ENCODE assay signal across 7 mouse cellular contexts in genomic region chr1:79608856-79609255, GRCm38 (mm10).
DNase-seq lines count a peak whose midpoint lies in the region; ATAC-seq and TF ChIP-seq lines count a peak whose summit lies in the region.
"Not testable (repeated sequence)": the region's sequence is repeated elsewhere in the genome, so short reads cannot be mapped to it uniquely, and the experiment has no call there.

No protein-coding gene starts in this region.

- TF ChIP-seq POLR2A in brain, embryonic 14.5 days (IDR thresholded peaks at IDR 0.05; ENCODE audit: borderline replicate concordance, extremely low read depth, insufficient read depth, insufficient read length, poor library complexity, severe bottlenecking), result not testable (repeated sequence)

- not testable (repeated sequence) for H3K9ac ChIP-seq in embryonic facial prominence, embryonic 11.5 days (replicated peaks; ENCODE audit: low read length); forebrain, embryonic 14.5 days (ENCODE audit: low read length); hindbrain, embryonic 11.5 days (ENCODE audit: low read depth, low read length); midbrain, embryonic 14.5 days (replicated peaks; ENCODE audit: low read length)

- not testable (repeated sequence) for TF ChIP-seq CTCF in brain, embryonic 14.5 days (IDR thresholded peaks at IDR 0.05; ENCODE audit: borderline replicate concordance, extremely low read depth, insufficient read depth, insufficient read length)

- DNase-seq in MN1 (ENCODE audit: low spot score), result peak; percentile 39
- peak; percentile 76 for DNase-seq in brain, embryonic 14.5 days (ENCODE audit: low read depth)
- DNase-seq in embryonic facial prominence, embryonic 11.5 days (ENCODE audit: low spot score), result peak; percentile 25
- peak; percentile 65 for DNase-seq in forebrain, embryonic 14.5 days (ENCODE audit: low spot score)
- DNase-seq in hindbrain, embryonic 11.5 days (ENCODE audit: low spot score), result peak; percentile 15
- DNase-seq in left cerebral cortex, postnatal 4 days, result peak; percentile 4
- peak; percentile 72 for DNase-seq in midbrain, embryonic 14.5 days

- ATAC-seq in embryonic facial prominence, embryonic 11.5 days (replicated peaks; ENCODE audit: insufficient number of reproducible peaks, low FRiP score, low TSS enrichment, low read depth); hindbrain, embryonic 11.5 days (ENCODE audit: low FRiP score); midbrain, embryonic 14.5 days (ENCODE audit: low FRiP score, low TSS enrichment): not testable (repeated sequence)
- peak; percentile 26; the same call in 1 of the 2 replicates for ATAC-seq in forebrain, embryonic 14.5 days

- H3K4me1 ChIP-seq in embryonic facial prominence, embryonic 11.5 days (ENCODE audit: control insufficient read depth, insufficient read depth, low read length); forebrain, embryonic 14.5 days (ENCODE audit: control insufficient read depth, insufficient read depth, low read length); hindbrain, embryonic 11.5 days (replicated peaks; ENCODE audit: control insufficient read depth, insufficient read depth, low read length); midbrain, embryonic 14.5 days (ENCODE audit: control insufficient read depth, insufficient read depth, low read length): not testable (repeated sequence)

- H3K27ac ChIP-seq in embryonic facial prominence, embryonic 11.5 days (replicated peaks; ENCODE audit: low read depth, low read length); forebrain, embryonic 14.5 days (ENCODE audit: low read depth, low read length); hindbrain, embryonic 11.5 days (ENCODE audit: low read depth, low read length); midbrain, embryonic 14.5 days (replicated peaks; ENCODE audit: low read depth, low read length): not testable (repeated sequence)

- not testable (repeated sequence) for H3K27me3 ChIP-seq in embryonic facial prominence, embryonic 11.5 days (ENCODE audit: control insufficient read depth, insufficient read depth, low read length); forebrain, embryonic 14.5 days (replicated peaks; ENCODE audit: control insufficient read depth, insufficient read depth, low read length); hindbrain, embryonic 11.5 days (ENCODE audit: control insufficient read depth, insufficient read depth, low read length); midbrain, embryonic 14.5 days (ENCODE audit: control insufficient read depth, insufficient read depth, low read length)

- intact Hi-C loops in left cerebral cortex, postnatal 4 days (cut with DNase I), result not testable (repeated sequence)

- not testable (repeated sequence) for H3K36me3 ChIP-seq in embryonic facial prominence, embryonic 11.5 days (replicated peaks; ENCODE audit: control insufficient read depth, insufficient read depth, low read depth, low read length); forebrain, embryonic 14.5 days (ENCODE audit: control insufficient read depth, insufficient read depth, low read length); hindbrain, embryonic 11.5 days (ENCODE audit: control insufficient read depth, insufficient read depth, low read length); midbrain, embryonic 14.5 days (ENCODE audit: control insufficient read depth, insufficient read depth, low read length)

- H3K4me3 ChIP-seq in embryonic facial prominence, embryonic 11.5 days (ENCODE audit: low read depth, low read length); forebrain, embryonic 14.5 days (ENCODE audit: low read depth, low read length); hindbrain, embryonic 11.5 days (ENCODE audit: low read depth, low read length); midbrain, embryonic 14.5 days (replicated peaks; ENCODE audit: low read depth, low read length): not testable (repeated sequence)

- H3K9me3 ChIP-seq in embryonic facial prominence, embryonic 11.5 days (replicated peaks; ENCODE audit: control insufficient read depth, low read length); forebrain, embryonic 14.5 days (replicated peaks; ENCODE audit: control insufficient read depth, low read length); hindbrain, embryonic 11.5 days (ENCODE audit: control insufficient read depth, low read length); midbrain, embryonic 14.5 days (ENCODE audit: control insufficient read depth, low read length): not testable (repeated sequence)

- H3K4me2 ChIP-seq in embryonic facial prominence, embryonic 11.5 days (ENCODE audit: low read depth, low read length); forebrain, embryonic 14.5 days (ENCODE audit: low read length); hindbrain, embryonic 11.5 days (replicated peaks; ENCODE audit: low read depth, low read length); midbrain, embryonic 14.5 days (ENCODE audit: low read length): not testable (repeated sequence)

- WGBS in embryonic facial prominence, embryonic 11.5 days, result 76% methylated on average over 5 of the region's 5 CpGs
- 11% methylated on average over 5 of the region's 5 CpGs for WGBS in forebrain, embryonic 14.5 days
- WGBS in hindbrain, embryonic 11.5 days, result 81% methylated on average over 5 of the region's 5 CpGs
- 45% methylated on average over 5 of the region's 5 CpGs for WGBS in midbrain, embryonic 14.5 days

Comparison
In these comparisons a context has a peak if more than half of its experiments do, and no peak if none do; other contexts are left out.
1. DNase-seq: peak in every context shown above with its lines; median percentile 76 in brain, embryonic 14.5 days; 72 in midbrain, embryonic 14.5 days; 65 in forebrain, embryonic 14.5 days; 39 in MN1; 25 in embryonic facial prominence, embryonic 11.5 days; 15 in hindbrain, embryonic 11.5 days; 4 in left cerebral cortex, postnatal 4 days.